Mouse (Mus musculus): ENCODE data around the gene Zfp341. TPM values are rescaled to one million over a fixed set of nuclear protein-coding genes. Genes with fewer than 3 reads are reported as not detected.
A peak's percentile ranks its signal among the peaks of the same experiment; 100 is the strongest.

The Zfp341 gene
- polyA plus RNA-seq, 1 experiment from 2014 or later, result 1.00 TPM

DNA sequence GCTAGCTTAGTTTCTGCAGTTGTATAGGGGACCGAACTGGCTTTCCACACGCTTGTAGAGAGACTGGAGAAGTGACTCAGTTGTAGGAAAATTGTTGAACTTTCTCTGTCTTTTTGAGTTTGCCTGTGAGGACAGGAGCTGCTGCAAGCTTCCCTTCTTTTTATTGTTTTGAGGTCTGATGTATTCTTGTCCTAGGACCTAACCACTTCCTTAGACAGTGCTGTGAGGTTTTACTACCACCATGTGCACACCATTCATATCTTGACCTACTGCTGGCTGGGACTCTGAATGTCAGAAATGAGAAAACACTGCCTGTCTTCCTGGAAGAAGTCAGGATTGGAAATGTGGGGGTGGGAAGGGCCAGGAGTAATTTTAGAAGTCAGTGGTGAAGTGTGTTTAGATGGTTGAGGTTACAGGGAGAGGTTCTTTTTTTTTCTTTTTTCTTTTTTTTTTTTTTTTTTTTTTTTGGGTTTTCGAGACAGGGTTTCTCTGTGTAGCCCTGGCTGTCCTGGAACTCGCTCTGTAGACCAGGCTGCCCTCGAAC is 46.5 kb downstream of the Zfp341 start:
- H3K4me3 ChIP-seq (replicated peaks), result no peak overlapping the region; the same call in 1 of the 2 replicates
- H3K4me2 ChIP-seq, result peak overlapping the region; percentile 81
- peaks cover 24% of the 10 kb centered on the region for H3K4me1 ChIP-seq
- no peak overlapping the region; the same call in 1 of the 2 replicates for H3K27ac ChIP-seq
- no peaks in the 10 kb centered on the region for H3K27me3 ChIP-seq
- no peak overlapping the region for H3K9ac ChIP-seq
- 82% methylated on average over 5 of the region's 5 CpGs for WGBS
- H3K9me3 ChIP-seq (replicated peaks), result no peaks in the 10 kb centered on the region
- H3K36me3 ChIP-seq, result peaks cover 21% of the 10 kb centered on the region
- no peak for ATAC-seq (replicated peaks; ENCODE audit: low FRiP score)

DNA sequence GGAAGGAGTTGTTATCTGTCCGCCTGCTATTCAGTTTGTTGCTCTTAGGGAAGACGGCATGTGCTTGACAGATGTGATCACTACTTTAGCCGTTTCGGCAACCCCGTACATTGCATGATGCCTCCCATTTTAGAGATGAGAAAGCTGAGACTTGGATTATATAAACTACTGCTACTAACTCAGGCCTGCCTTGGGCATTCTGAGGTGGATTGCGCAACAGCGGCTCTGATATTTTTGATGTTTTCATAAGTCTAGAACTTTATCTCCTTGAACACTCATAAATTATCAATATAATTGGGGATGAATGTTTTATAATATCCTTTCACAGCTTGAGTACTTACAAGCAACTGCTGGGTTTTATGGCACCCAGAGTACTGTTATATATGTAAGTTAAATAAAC is 55.6 kb downstream of the Zfp341 start:
- Histone ChIP-seq H3K4me2 (no peak overlapping the region), H3K27me3 (no peaks in the 10 kb centered on the region), H3K9me3 (replicated peaks) (no peaks in the 10 kb centered on the region), H3K4me1 (peaks cover 4% of the 10 kb centered on the region; the same call in 1 of the 2 replicates), H3K36me3 (peaks cover 22% of the 10 kb centered on the region; the same call in 1 of the 2 replicates), H3K9ac (no peak overlapping the region), H3K4me3 (replicated peaks) (no peak overlapping the region), H3K27ac (no peak overlapping the region)
- 67% methylated on average over 7 of the region's 7 CpGs for WGBS
- no peak for ATAC-seq (replicated peaks; ENCODE audit: low FRiP score)

DNA sequence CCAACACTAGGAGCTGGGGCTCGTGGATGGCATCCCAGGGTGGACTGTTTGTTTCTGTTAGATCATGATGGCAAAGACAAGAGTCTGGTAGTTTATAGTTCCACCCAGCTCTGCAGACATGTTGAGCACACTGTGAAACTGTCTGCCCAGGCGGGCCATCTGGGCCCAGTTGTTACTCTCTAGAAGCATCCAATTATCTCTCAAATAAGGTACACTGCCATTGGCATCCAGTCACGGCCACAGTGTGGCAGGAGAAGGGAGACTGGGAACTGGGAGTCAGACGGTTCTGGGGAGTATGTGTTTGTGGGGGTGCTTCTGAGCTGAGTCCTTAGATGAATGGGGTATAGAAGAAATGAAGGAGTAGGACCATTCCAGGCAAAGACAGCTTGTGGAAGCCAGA is 57.0 kb downstream of the Zfp341 start:
- no peak overlapping the region for H3K27ac ChIP-seq
- no peak overlapping the region for H3K4me2 ChIP-seq
- no peaks in the 10 kb centered on the region for H3K9me3 ChIP-seq (replicated peaks)
- H3K36me3 ChIP-seq, result peaks cover 21% of the 10 kb centered on the region; the same call in 1 of the 2 replicates
- no peaks in the 10 kb centered on the region for H3K27me3 ChIP-seq
- H3K9ac ChIP-seq, result no peak overlapping the region
- H3K4me3 ChIP-seq (replicated peaks), result no peak overlapping the region
- 64% methylated on average over 4 of the region's 4 CpGs for WGBS
- peaks cover 7% of the 10 kb centered on the region; the same call in 1 of the 2 replicates for H3K4me1 ChIP-seq
- ATAC-seq (replicated peaks; ENCODE audit: low FRiP score), result no peak

DNA sequence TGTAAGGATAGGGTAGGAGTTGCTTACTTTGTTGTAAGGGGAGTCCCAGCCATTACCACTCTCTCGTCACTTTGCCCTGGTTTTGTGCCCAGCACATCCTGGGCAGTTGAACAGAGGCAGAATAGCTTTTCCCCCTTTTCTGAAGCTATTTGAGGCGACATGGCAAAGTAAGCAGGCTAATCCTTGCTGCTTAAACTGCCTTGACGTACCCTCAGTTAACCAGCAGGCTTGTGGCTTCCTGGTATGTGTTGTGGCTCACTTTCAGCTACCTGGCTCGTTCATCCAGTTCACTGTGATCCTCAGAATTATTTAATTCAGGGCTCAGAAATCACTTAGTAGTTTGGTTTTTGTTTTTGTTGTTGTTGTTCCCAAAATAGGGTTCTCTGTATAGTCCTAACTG is 57.6 kb downstream of the Zfp341 start:
- no peak overlapping the region for H3K9ac ChIP-seq
- H3K4me1 ChIP-seq, result peaks cover 11% of the 10 kb centered on the region
- H3K27ac ChIP-seq, result no peak overlapping the region
- H3K36me3 ChIP-seq, result peaks cover 19% of the 10 kb centered on the region; the same call in 1 of the 2 replicates
- WGBS, result 86% methylated on average over 4 of the region's 4 CpGs
- H3K9me3 ChIP-seq (replicated peaks), result no peaks in the 10 kb centered on the region
- no peak for ATAC-seq (replicated peaks; ENCODE audit: low FRiP score)
- H3K4me2 ChIP-seq, result no peak overlapping the region
- H3K27me3 ChIP-seq, result no peaks in the 10 kb centered on the region
- no peak overlapping the region for H3K4me3 ChIP-seq (replicated peaks)

DNA sequence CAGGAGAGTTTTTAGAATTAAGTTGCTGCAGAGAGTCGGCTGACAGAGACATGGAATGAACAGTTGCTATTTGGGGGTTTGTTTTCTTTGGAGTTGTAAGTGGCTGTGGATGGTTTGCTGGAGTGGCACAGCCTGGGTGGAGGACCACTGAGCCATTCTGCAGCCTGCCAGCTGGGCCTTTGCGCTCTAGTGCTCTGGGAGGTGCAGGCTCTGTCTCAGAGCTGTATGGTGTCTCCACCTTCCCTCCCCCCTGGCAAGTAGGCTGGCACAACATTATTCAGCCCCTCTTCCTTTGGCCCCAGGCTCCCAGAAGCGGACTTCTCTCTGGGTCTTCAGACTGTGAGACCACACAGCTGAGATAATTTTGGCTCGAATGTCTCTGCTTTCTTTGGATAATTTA is 60.9 kb downstream of the Zfp341 start:
- no peak overlapping the region for H3K4me3 ChIP-seq (replicated peaks)
- peaks cover 14% of the 10 kb centered on the region; the same call in 1 of the 2 replicates for H3K36me3 ChIP-seq
- H3K9me3 ChIP-seq (replicated peaks), result no peaks in the 10 kb centered on the region
- no peak overlapping the region for H3K9ac ChIP-seq
- no peak overlapping the region for H3K4me2 ChIP-seq
- WGBS, result 67% methylated on average over 4 of the region's 4 CpGs
- no peak overlapping the region for H3K27ac ChIP-seq
- H3K4me1 ChIP-seq, result peaks cover 32% of the 10 kb centered on the region
- no peaks in the 10 kb centered on the region for H3K27me3 ChIP-seq
- no peak for ATAC-seq (replicated peaks; ENCODE audit: low FRiP score)

DNA sequence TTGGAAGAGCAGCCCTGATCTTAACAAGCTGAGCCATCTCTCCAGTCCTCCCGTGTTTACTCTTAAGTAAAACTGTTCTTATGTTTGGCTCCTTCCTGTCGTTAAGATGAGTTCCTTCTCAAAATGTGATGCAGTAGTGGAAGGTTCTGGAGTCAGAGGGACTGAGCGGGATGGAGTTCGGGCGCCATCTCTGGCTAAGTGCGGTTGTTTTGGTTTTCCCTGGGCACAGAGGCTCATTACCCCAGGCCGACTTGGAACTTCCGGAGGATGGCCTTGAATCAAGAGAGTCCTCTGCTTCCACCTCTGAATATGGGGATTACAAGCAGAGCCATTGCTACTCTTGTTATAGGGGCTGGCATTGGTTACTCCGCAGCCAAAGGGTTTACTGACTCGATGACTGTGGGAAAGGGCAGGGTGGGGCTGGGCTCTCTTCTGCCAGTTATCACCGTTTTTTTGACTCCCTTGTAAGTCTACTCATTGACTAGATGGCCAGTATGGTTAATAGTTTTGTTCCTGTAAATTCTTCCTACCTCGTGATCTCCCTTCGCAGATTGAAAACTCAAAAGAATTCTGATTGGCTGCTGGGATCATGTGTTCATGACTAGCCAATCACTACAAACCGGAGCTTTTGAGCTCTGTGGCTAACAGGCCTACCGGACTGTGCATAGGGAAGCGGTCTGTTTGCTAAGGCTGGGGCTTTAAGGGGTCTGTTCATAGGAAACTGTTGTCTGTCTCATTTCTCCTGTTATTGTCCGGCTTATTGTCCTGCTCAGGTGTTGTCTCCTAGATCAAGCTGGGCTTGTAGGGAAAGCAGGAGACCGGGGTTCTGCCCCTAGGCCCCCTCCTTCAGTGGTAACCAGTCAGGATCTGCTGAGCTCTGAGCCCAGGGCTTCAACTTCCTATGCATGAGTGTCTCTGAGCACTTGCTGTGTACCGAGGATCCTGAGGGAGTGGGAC is 63.8 kb downstream of the Zfp341 start:
- Histone ChIP-seq H3K9me3 (replicated peaks) (no peaks in the 10 kb centered on the region), H3K4me1 (peaks cover 46% of the 10 kb centered on the region), H3K27me3 (no peaks in the 10 kb centered on the region), H3K4me3 (replicated peaks) (no peak overlapping the region), H3K36me3 (peaks cover 9% of the 10 kb centered on the region; the same call in 1 of the 2 replicates), H3K27ac (peak overlapping the region; percentile 87), H3K9ac (no peak overlapping the region), H3K4me2 (peak overlapping the region; percentile 35)
- ATAC-seq (replicated peaks; ENCODE audit: low FRiP score), result no peak
- 71% methylated on average over 19 of the region's 19 CpGs for WGBS

- H3K36me3 ChIP-seq, result peaks cover 4% of the 10 kb centered on the region; the same call in 1 of the 2 replicates
- H3K27me3 ChIP-seq, result no peaks in the 10 kb centered on the region
- no peak; the same call in 1 of the 2 replicates for ATAC-seq (replicated peaks; ENCODE audit: low FRiP score)
- H3K9me3 ChIP-seq (replicated peaks), result no peaks in the 10 kb centered on the region
- H3K27ac ChIP-seq, result peak overlapping the region; percentile 87
- no peak overlapping the region for H3K9ac ChIP-seq
- H3K4me2 ChIP-seq, result peak overlapping the region; percentile 35
- H3K4me3 ChIP-seq (replicated peaks), result peak overlapping the region; percentile 6; the same call in 1 of the 2 replicates
- peaks cover 48% of the 10 kb centered on the region for H3K4me1 ChIP-seq
- WGBS, result 37% methylated on average over 10 of the region's 10 CpGs
Measured at GRCm38 (mm10) chr2:154677651-154678139, 64.6 kb downstream of the Zfp341 start.

- no peak for ATAC-seq (replicated peaks; ENCODE audit: low FRiP score)
- 79% methylated on average over 3 of the region's 3 CpGs for WGBS
- no peak overlapping the region for H3K9ac ChIP-seq
- H3K27ac ChIP-seq, result no peak overlapping the region
- peaks cover 49% of the 10 kb centered on the region for H3K4me1 ChIP-seq
- no peak overlapping the region for H3K4me2 ChIP-seq
- no peaks in the 10 kb centered on the region for H3K9me3 ChIP-seq (replicated peaks)
- no peaks in the 10 kb centered on the region for H3K27me3 ChIP-seq
- no peak overlapping the region for H3K4me3 ChIP-seq (replicated peaks)
- 0 out of 2 replicates have a peak, but pooled peaks cover under 1% of the 10 kb centered on the region for H3K36me3 ChIP-seq
Measured at GRCm38 (mm10) chr2:154678995-154679394, 65.9 kb downstream of the Zfp341 start.

DNA sequence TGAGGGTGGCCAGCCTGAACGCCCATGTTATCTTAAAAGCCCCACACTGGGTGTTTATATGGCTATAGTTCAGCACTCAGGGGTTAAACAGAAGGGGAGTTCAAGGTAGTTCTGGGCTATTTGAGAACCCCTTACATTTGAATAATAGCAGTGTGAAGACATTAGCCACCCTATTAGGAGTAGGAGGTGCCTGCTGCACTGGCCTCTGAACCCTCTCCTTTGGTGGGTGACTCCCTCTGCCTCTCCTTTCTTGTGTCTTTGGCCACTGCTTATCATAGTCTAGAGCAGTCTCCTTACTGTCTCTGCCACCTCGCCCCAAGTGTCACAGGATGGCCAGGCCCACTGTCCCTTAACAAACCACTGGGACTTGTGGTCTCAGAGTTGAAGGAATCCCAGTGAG is 67.2 kb downstream of the Zfp341 start:
- Histone ChIP-seq H3K27ac (no peak overlapping the region), H3K9me3 (replicated peaks) (no peaks in the 10 kb centered on the region), H3K4me3 (replicated peaks) (no peak overlapping the region), H3K4me1 (peaks cover 48% of the 10 kb centered on the region), H3K9ac (no peak overlapping the region), H3K27me3 (no peaks in the 10 kb centered on the region), H3K4me2 (no peak overlapping the region), H3K36me3 (0 out of 2 replicates have a peak, but pooled peaks cover 10% of the 10 kb centered on the region)
- 45% methylated on average over 2 of the region's 2 CpGs for WGBS
- ATAC-seq (replicated peaks; ENCODE audit: low FRiP score), result peak; percentile 53; the same call in 1 of the 2 replicates

GRCm38 (mm10) chr2:154680941-154681340 is 67.8 kb downstream of the Zfp341 start:
- Histone ChIP-seq H3K36me3 (0 out of 2 replicates have a peak, but pooled peaks cover 10% of the 10 kb centered on the region), H3K4me1 (peaks cover 44% of the 10 kb centered on the region), H3K4me2 (no peak overlapping the region), H3K9ac (no peak overlapping the region), H3K27ac (no peak overlapping the region), H3K9me3 (replicated peaks) (no peaks in the 10 kb centered on the region), H3K27me3 (no peaks in the 10 kb centered on the region), H3K4me3 (replicated peaks) (no peak overlapping the region)
- no peak for ATAC-seq (replicated peaks; ENCODE audit: low FRiP score)
- WGBS, result 88% methylated on average over 6 of the region's 6 CpGs

DNA sequence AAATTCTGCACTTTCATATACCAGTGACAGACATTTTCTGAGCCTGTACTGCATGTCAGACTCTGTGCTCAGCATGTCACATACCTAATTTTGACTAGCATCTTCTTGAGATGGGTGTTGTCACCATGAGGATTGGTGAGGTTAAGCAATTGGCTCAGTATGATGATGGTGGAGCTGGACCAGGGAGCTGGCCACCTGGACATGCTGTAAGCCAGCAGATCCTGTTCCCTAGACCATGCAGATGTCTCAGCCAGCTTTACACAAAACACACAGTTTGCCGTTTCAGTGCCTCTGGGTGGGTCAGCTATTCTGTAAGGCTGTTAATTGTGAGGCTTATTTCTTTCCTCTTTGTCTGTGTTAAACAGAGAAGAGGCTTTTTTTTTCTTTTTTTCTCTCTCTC is 69.6 kb downstream of the Zfp341 start:
- Histone ChIP-seq H3K4me3 (replicated peaks) (no peak overlapping the region), H3K9ac (no peak overlapping the region), H3K36me3 (0 out of 2 replicates have a peak, but pooled peaks cover 10% of the 10 kb centered on the region), H3K4me1 (peaks cover 28% of the 10 kb centered on the region), H3K27ac (no peak overlapping the region), H3K4me2 (no peak overlapping the region), H3K27me3 (no peaks in the 10 kb centered on the region), H3K9me3 (replicated peaks) (no peaks in the 10 kb centered on the region)
- WGBS, result 47% methylated on average over 1 of the region's 1 CpGs
- no peak for ATAC-seq (replicated peaks; ENCODE audit: low FRiP score)
